Mouse (Mus musculus) embryonic fibroblast, embryonic 13.5 days (primary cell): ENCODE measurements around the gene Egf. TPM values are rescaled to one million over a fixed set of nuclear protein-coding genes. Genes with fewer than 3 reads are reported as not detected.

Source experiments
- H3K27ac ChIP-seq: 2 replicates; pipeline ENCODE4 v1.5.1; 2012; ENCODE audit warnings: low read length, control low read depth, inconsistent platforms; ENCODE audit not compliant: insufficient read depth
- H3K4me1 ChIP-seq: 2 replicates; pipeline ENCODE4 v1.6.1; 2011; ENCODE audit warnings: low read length; ENCODE audit not compliant: control insufficient read depth, insufficient read depth
- H3K4me3 ChIP-seq: 2 replicates; pipeline ENCODE4 v1.5.1; 2011; ENCODE audit warnings: mild to moderate bottlenecking, control low read depth, low read length; ENCODE audit not compliant: insufficient read depth
- CTCF ChIP-seq: IDR thresholded peaks from 2 replicates; pipeline ENCODE4 v1.5.1; 2011; ENCODE audit warnings: mild to moderate bottlenecking, control low read depth, low read length, moderate library complexity, borderline replicate concordance; ENCODE audit not compliant: insufficient read depth
- POLR2A ChIP-seq: IDR thresholded peaks from 2 replicates; pipeline ENCODE4 v1.6.1; 2011; ENCODE audit warnings: low read depth, mild to moderate bottlenecking, control low read depth, low read length, moderate library complexity
- polyA plus RNA-seq: library from polyadenylated mRNA; stranded (reverse); fragments of >200 nt; gene quantifications from 2 replicates; pipeline ENCODE4 v1.2.4, GENCODE M21; 2011; ENCODE audit warnings: low read depth; ENCODE audit not compliant: missing spikeins, insufficient read length

Gene Egf
- polyA plus RNA-seq, 1 experiment, result 1.3 TPM

DNA sequence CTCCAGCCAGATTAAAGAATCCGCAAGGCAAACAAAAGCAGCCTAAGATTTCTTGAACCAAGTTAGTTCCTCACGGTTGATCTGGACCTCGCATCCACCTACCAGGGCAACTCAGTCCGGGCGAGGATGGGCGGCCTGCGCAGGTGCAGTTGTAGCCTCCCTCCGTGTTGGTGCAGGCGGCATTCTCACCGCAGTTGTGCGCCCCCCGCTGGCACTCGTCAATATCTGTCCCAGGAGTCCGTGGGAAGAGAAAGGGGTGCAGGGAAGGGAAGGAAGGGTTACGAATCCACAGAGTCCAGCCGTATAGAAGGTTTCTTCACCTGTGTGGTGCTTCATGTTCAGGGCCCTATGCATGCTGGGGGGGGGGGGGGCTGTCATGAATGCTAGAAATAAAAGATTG is 62.3 kb downstream of the Egf start:
- Histone ChIP-seq H3K4me3 (no peak overlapping the region), H3K4me1 (no peaks in the 10 kb centered on the region)
- TF ChIP-seq CTCF (no peak), POLR2A (no peak)

GRCm38 (mm10) chr3:129687429-129687828 is 67.7 kb downstream of the Egf start:
- TF ChIP-seq POLR2A (no peak), CTCF (no peak)
- no peak overlapping the region for H3K27ac ChIP-seq
- no peak overlapping the region for H3K4me3 ChIP-seq
- peaks cover 2% of the 10 kb centered on the region; the same call in 1 of the 2 replicates for H3K4me1 ChIP-seq

More for the DNA sequence above, 62.3 kb downstream of the Egf start:
- H3K27ac ChIP-seq, result no peak overlapping the region

GRCm38 (mm10) chr3:129686698-129687333 is 68.3 kb downstream of the Egf start:
- H3K27ac ChIP-seq, result no peak overlapping the region
- TF ChIP-seq CTCF (no peak), POLR2A (no peak)
- peaks cover 2% of the 10 kb centered on the region; the same call in 1 of the 2 replicates for H3K4me1 ChIP-seq
- H3K4me3 ChIP-seq, result no peak overlapping the region

- Histone ChIP-seq H3K4me1 (peaks cover 2% of the 10 kb centered on the region; the same call in 1 of the 2 replicates), H3K4me3 (no peak overlapping the region), H3K27ac (no peak overlapping the region)
- no peak for TF ChIP-seq CTCF
- TF ChIP-seq POLR2A, result no peak
Measured at GRCm38 (mm10) chr3:129686196-129686595, 68.9 kb downstream of the Egf start.

GRCm38 (mm10) chr3:129683060-129683679 is 71.9 kb downstream of the Egf start:
- TF ChIP-seq POLR2A (no peak), CTCF (no peak)
- H3K27ac ChIP-seq, result no peak overlapping the region
- H3K4me3 ChIP-seq, result no peak overlapping the region
- H3K4me1 ChIP-seq, result peaks cover 2% of the 10 kb centered on the region; the same call in 1 of the 2 replicates

- H3K4me1 ChIP-seq, result peaks cover 2% of the 10 kb centered on the region; the same call in 1 of the 2 replicates
- H3K27ac ChIP-seq, result no peak overlapping the region
- TF ChIP-seq POLR2A, result no peak
- no peak for TF ChIP-seq CTCF
- no peak overlapping the region for H3K4me3 ChIP-seq
Measured at GRCm38 (mm10) chr3:129682389-129682788, 72.7 kb downstream of the Egf start.

DNA sequence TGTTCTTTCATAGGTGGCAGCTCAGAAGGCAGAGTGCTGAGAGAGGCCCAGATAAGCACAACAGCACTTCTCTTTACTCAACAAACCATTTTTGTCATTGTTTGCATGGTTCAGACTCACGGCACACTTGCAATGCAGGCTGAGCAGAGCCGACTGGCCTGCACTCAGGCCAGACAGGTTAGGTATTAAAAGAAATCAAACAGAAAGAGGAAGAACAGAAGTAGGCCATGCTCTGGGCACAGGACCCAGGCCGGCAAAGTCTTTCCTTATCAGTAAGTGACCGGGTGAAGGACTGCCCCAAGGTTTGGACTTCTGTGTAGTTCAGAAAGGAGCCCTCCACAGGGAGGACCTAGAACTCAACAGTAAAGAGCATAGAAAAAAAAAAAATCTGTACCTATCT is 73.3 kb downstream of the Egf start:
- TF ChIP-seq POLR2A, result no peak
- no peak for TF ChIP-seq CTCF
- Histone ChIP-seq H3K4me3 (no peak overlapping the region), H3K27ac (no peak overlapping the region), H3K4me1 (no peaks in the 10 kb centered on the region)

DNA sequence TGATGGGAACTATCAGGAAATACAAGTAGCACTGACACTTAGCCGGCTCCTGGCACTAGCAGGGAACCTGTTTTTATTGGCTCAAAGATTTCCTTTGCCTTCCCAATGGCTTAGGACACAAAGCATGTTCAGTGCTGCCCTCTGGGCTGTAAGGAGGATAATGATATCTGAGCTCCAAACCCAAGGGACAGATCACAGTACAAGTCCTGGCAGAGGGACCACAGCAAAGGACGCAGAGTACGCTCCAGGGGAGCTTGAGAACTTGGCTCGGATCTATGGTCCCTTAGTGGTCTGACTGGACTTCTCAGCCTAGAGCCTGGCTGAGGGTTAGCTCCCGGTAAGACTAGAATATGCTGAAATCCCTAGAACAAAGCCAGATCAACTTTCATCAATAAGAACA is 74.9 kb downstream of the Egf start:
- Histone ChIP-seq H3K27ac (no peak overlapping the region), H3K4me1 (no peaks in the 10 kb centered on the region), H3K4me3 (no peak overlapping the region)
- TF ChIP-seq CTCF, result no peak
- no peak for TF ChIP-seq POLR2A

- no peaks in the 10 kb centered on the region for H3K4me1 ChIP-seq
Measured at GRCm38 (mm10) chr3:129675923-129676322, 79.2 kb downstream of the Egf start.

GRCm38 (mm10) chr3:129663906-129664305 is 91.2 kb downstream of the Egf start:
- no peak overlapping the region for H3K27ac ChIP-seq
- no peak overlapping the region for H3K4me3 ChIP-seq
- TF ChIP-seq CTCF, result no peak
- no peak for TF ChIP-seq POLR2A
- no peaks in the 10 kb centered on the region for H3K4me1 ChIP-seq

More at GRCm38 (mm10) chr3:129675923-129676322, 79.2 kb downstream of the Egf start:
- Histone ChIP-seq H3K4me3 (no peak overlapping the region), H3K27ac (no peak overlapping the region)
- TF ChIP-seq POLR2A (no peak), CTCF (no peak)

DNA sequence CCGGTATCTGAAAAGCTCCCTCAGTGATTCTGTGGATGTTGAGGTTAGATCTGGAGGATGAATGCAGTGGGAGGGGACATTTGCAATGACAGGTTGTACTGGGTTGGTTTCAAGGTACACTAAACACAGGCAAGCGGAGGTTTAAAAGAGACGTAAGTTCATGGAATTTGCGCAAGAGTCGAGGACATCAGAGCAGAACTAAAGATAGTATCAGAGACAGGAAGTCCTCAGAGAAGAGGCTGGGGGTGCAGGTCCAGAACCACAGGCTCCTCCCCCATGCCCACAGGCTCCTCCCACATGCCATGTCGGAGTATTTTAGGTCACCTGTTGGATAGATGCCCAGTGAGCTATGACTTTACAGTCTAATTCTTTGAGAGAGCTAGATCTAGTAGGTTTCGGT is 96.3 kb downstream of the Egf start:
- Histone ChIP-seq H3K27ac (no peak overlapping the region), H3K4me1 (no peaks in the 10 kb centered on the region), H3K4me3 (no peak overlapping the region)
- TF ChIP-seq POLR2A (no peak), CTCF (no peak)
